In the genomic region with DNA sequence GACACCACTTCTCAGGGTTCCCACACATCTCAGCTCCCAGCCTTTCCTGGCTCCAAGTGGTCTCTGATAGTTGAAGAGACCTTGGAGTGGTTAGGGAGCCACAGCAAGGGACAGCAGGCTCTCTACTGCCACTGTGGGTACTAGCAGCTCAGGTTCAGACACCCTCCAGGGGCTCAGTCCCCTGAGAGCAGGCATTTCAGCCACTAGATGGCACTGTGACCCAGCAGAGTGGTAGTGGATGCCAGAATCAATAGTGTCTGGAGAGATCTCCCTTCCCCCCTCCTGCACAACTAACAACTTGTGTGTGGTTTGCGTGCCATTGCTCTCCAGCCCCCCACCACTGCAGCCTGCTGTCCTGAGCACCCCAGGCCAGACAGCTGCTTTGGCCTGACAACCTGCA, we compare ENCODE assay signal across 9 mouse cellular contexts.
A peak's percentile ranks its signal among the peaks of the same experiment; 100 is the strongest.
DNase-seq lines count a peak whose midpoint lies in the region; ATAC-seq and TF ChIP-seq lines count a peak whose summit lies in the region.
"Had no signal": no experiment of that assay in that cellular context is flagged by ENCODE, and none has a peak within 500 bp of the region (broad histone marks: within the 10 kb centered on the region; RNA-seq: fewer than 3 reads in every experiment).

No protein-coding gene starts in this region.

- H3K4me1 ChIP-seq in embryonic facial prominence, embryonic 14.5 days (ENCODE audit: control insufficient read depth, insufficient read depth, low read length) = no peaks in the 10 kb centered on the region
- H3K4me1 ChIP-seq in heart, embryonic 14.5 days (ENCODE audit: control insufficient read depth in 2 of 2, insufficient read depth in 2 of 2, low read length in 2 of 2) = 0 out of 4 replicates have a peak, but pooled peaks cover 0 to 2% of the 10 kb centered on the region in 2 experiments
- H3K4me1 ChIP-seq in liver, embryonic 14.5 days (replicated peaks; ENCODE audit: control insufficient read depth in 2 of 2, insufficient read depth in 2 of 2, low read length in 1 of 2) = no peaks in the 10 kb centered on the region

- H3K9ac ChIP-seq in embryonic facial prominence, embryonic 14.5 days (ENCODE audit: low read depth, low read length) = no peak overlapping the region
- no peak overlapping the region for H3K9ac ChIP-seq in heart, embryonic 14.5 days (ENCODE audit: low read length)
- no peak overlapping the region for H3K9ac ChIP-seq in liver, embryonic 14.5 days (replicated peaks)
- H3K9ac ChIP-seq: embryonic facial prominence, embryonic 12.5 days had no signal

- peak; percentile 65; the same call in 1 of the 2 replicates for ATAC-seq in embryonic facial prominence, embryonic 14.5 days (ENCODE audit: low read depth)
- ATAC-seq in heart, embryonic 14.5 days (ENCODE audit: insufficient number of reproducible peaks, insufficient read depth, low FRiP score, low read depth) = peak; percentile 32; the same call in 1 of the 2 replicates
- no peak for ATAC-seq in liver, embryonic 14.5 days (ENCODE audit: insufficient read depth)
- peak; percentile 45; the same call in 1 of the 2 replicates for ATAC-seq in neutrophil, adult 5-6 weeks (ENCODE audit: extremely low read depth, insufficient number of reproducible peaks, low FRiP score, poor library complexity, severe bottlenecking)

- no peak overlapping the region for H3K4me3 ChIP-seq in embryonic facial prominence, embryonic 14.5 days (ENCODE audit: low read depth, low read length)
- no peak overlapping the region for H3K4me3 ChIP-seq in heart, embryonic 14.5 days (ENCODE audit: control insufficient read depth in 1 of 2, insufficient read depth in 1 of 2, low read depth in 1 of 2, low read length in 2 of 2)
- no peak overlapping the region for H3K4me3 ChIP-seq in liver, embryonic 14.5 days (ENCODE audit: insufficient read depth in 1 of 2, low read depth in 2 of 2, low read length in 2 of 2)
- H3K4me3 ChIP-seq: embryonic facial prominence, embryonic 12.5 days had no signal

- no peaks in the 10 kb centered on the region for H3K9me3 ChIP-seq in embryonic facial prominence, embryonic 14.5 days (ENCODE audit: control insufficient read depth, low read length)
- H3K9me3 ChIP-seq in heart, embryonic 14.5 days (ENCODE audit: control insufficient read depth, low read length) = no peaks in the 10 kb centered on the region
- no peaks in the 10 kb centered on the region for H3K9me3 ChIP-seq in liver, embryonic 14.5 days (ENCODE audit: control insufficient read depth, low read length)
- H3K9me3 ChIP-seq: embryonic facial prominence, embryonic 12.5 days had no signal

- no peak for TF ChIP-seq EP300 in liver, embryonic 14.5 days (IDR thresholded peaks at IDR 0.05; ENCODE audit: low read depth)

- H3K4me2 ChIP-seq in embryonic facial prominence, embryonic 14.5 days (ENCODE audit: low read depth, low read length) = no peak overlapping the region
- no peak overlapping the region for H3K4me2 ChIP-seq in heart, embryonic 14.5 days (ENCODE audit: low read length)
- H3K4me2 ChIP-seq in liver, embryonic 14.5 days (ENCODE audit: low read depth) = no peak overlapping the region
- H3K4me2 ChIP-seq: embryonic facial prominence, embryonic 12.5 days had no signal

- H3K36me3 ChIP-seq in embryonic facial prominence, embryonic 14.5 days (ENCODE audit: control insufficient read depth, insufficient read depth, low read length) = no peaks in the 10 kb centered on the region
- no peaks in the 10 kb centered on the region for H3K36me3 ChIP-seq in heart, embryonic 14.5 days (ENCODE audit: control insufficient read depth, insufficient read depth, low read length)
- H3K36me3 ChIP-seq in liver, embryonic 14.5 days (replicated peaks; ENCODE audit: control insufficient read depth, insufficient read depth, low read depth) = no peaks in the 10 kb centered on the region
- H3K36me3 ChIP-seq: embryonic facial prominence, embryonic 12.5 days had no signal

- H3K27me3 ChIP-seq in embryonic facial prominence, embryonic 14.5 days (replicated peaks; ENCODE audit: control insufficient read depth, insufficient read depth, low read length) = no peaks in the 10 kb centered on the region
- H3K27me3 ChIP-seq in heart, embryonic 14.5 days (ENCODE audit: control insufficient read depth, insufficient read depth, low read length) = peaks cover 39% of the 10 kb centered on the region
- no peaks in the 10 kb centered on the region for H3K27me3 ChIP-seq in liver, embryonic 14.5 days (ENCODE audit: control insufficient read depth, insufficient read depth, low read length)
- H3K27me3 ChIP-seq: embryonic facial prominence, embryonic 12.5 days had no signal

- no peak overlapping the region for H3K27ac ChIP-seq in embryonic facial prominence, embryonic 14.5 days (replicated peaks; ENCODE audit: low read depth, low read length)
- no peak overlapping the region for H3K27ac ChIP-seq in heart, embryonic 14.5 days (replicated peaks in 1 of 2; ENCODE audit: control insufficient read depth in 1 of 2, insufficient read depth in 1 of 2, low read depth in 2 of 2, low read length in 2 of 2)
- no peak overlapping the region for H3K27ac ChIP-seq in liver, embryonic 14.5 days
- H3K27ac ChIP-seq: embryonic facial prominence, embryonic 12.5 days had no signal

- 0% methylated on average over 1 of the region's 1 CpGs for WGBS in embryonic facial prominence, embryonic 14.5 days
- 6% methylated on average over 1 of the region's 1 CpGs for WGBS in heart, embryonic 14.5 days
- WGBS in liver, embryonic 14.5 days (ENCODE audit: insufficient replicate concordance) = 13% methylated on average over 1 of the region's 1 CpGs

- TF ChIP-seq CTCF in liver, embryonic 14.5 days (IDR thresholded peaks at IDR 0.05; ENCODE audit: low read depth) = peak; percentile 89

- DNase-seq in A20 (ENCODE audit: low read depth, low spot score) = peak; percentile 67
- peak; percentile 51 to 74 for DNase-seq in adrenal gland, postnatal 4 days (ENCODE audit: low spot score in 2 of 2)
- peak; percentile 76 for DNase-seq in embryonic facial prominence, embryonic 14.5 days (ENCODE audit: low spot score)
- peak; percentile 85 for DNase-seq in kidney, postnatal 10 days
- peak in 1 of 3 experiments; percentile 11 for DNase-seq in liver, embryonic 14.5 days (ENCODE audit: low read depth in 3 of 3, low spot score in 3 of 3)
- peak; percentile 6 to 8 for DNase-seq in thymus, adult 18-20 months
